Mouse (Mus musculus): ENCODE data around the gene Pbld2. TPM values are rescaled to one million over a fixed set of nuclear protein-coding genes. Genes with fewer than 3 reads are reported as not detected.

The Pbld2 gene
- polyA plus RNA-seq, 1 experiment from 2014 or later = 0.52 TPM

- peaks cover 35% of the 10 kb centered on the region for H3K27me3 ChIP-seq
These were observed 76.5 kb downstream of the Pbld2 start for GRCm38 (mm10) chr10:63100657-63101056.

More at GRCm38 (mm10) chr10:63100657-63101056, 76.5 kb downstream of the Pbld2 start:
- no peaks in the 10 kb centered on the region for H3K9me3 ChIP-seq
- 0 out of 2 replicates have a peak, but pooled peaks cover 3% of the 10 kb centered on the region for H3K4me1 ChIP-seq
- peak overlapping the region; percentile 65 for H3K9ac ChIP-seq
- no peak for ATAC-seq (ENCODE audit: insufficient number of reproducible peaks, insufficient read depth, low FRiP score, low TSS enrichment)
- H3K4me2 ChIP-seq (replicated peaks) = peak overlapping the region; percentile 91
- H3K27ac ChIP-seq = no peak overlapping the region
- H3K4me3 ChIP-seq = peak overlapping the region; percentile 57
- 17% methylated on average over 9 of the region's 9 CpGs for WGBS
- no peaks in the 10 kb centered on the region for H3K36me3 ChIP-seq

Other genes with a start within 250 kb of the Pbld2 start
- 142 and 146 TPM in 2 replicates for gene Ccar1, start 232.0 kb upstream of the Pbld2 start, polyA plus RNA-seq (2016; fragmentation: Nextera tagmentation; extraction: Ambion mirVana)
- gene Tet1, start 115.3 kb upstream of the Pbld2 start, polyA plus RNA-seq (2016; fragmentation: Nextera tagmentation; extraction: Ambion mirVana) = 30.8 and 31.7 TPM in 2 replicates
- gene Slc25a16, start 103.7 kb upstream of the Pbld2 start, polyA plus RNA-seq (2016; fragmentation: Nextera tagmentation; extraction: Ambion mirVana) = 10.1 and 10.8 TPM in 2 replicates
- 22.2 and 22.3 TPM in 2 replicates for gene Dna2, start 77.3 kb upstream of the Pbld2 start, polyA plus RNA-seq (2016; fragmentation: Nextera tagmentation; extraction: Ambion mirVana)
- 33.6 and 35.3 TPM in 2 replicates for gene Rufy2, start 44.1 kb upstream of the Pbld2 start, polyA plus RNA-seq (2016; fragmentation: Nextera tagmentation; extraction: Ambion mirVana)
- gene Hnrnph3, start 98 bp upstream of the Pbld2 start, polyA plus RNA-seq (2016; fragmentation: Nextera tagmentation; extraction: Ambion mirVana) = 165 and 176 TPM in 2 replicates
- gene Pbld1, start 35.8 kb downstream of the Pbld2 start, polyA plus RNA-seq (2016; fragmentation: Nextera tagmentation; extraction: Ambion mirVana) = 1.4 and 2.1 TPM in 2 replicates
- 11.5 and 16.1 TPM in 2 replicates for gene Atoh7, start 75.3 kb downstream of the Pbld2 start, polyA plus RNA-seq (2016; fragmentation: Nextera tagmentation; extraction: Ambion mirVana)
- 0.67 and 0.87 TPM in 2 replicates for gene Mypn, start 179.6 kb downstream of the Pbld2 start, polyA plus RNA-seq (2016; fragmentation: Nextera tagmentation; extraction: Ambion mirVana)
- 44.1 and 46.9 TPM in 2 replicates for gene Herc4, start 219.5 kb downstream of the Pbld2 start, polyA plus RNA-seq (2016; fragmentation: Nextera tagmentation; extraction: Ambion mirVana)

All from embryonic facial prominence, embryonic 12.5 days (tissue).